Mouse (Mus musculus) Patski (cell line): ENCODE measurements at regions not wholly inside any gene's neighbourhood (a gene's known extent, or its start where the extent isn't known, plus 50 kb on each side); places are given as distances from the start of the nearest gene placed in this dataset.

ENCODE experiments used
- ATAC-seq: fragments of 100-300 bp; one replicate; pipeline ENCODE4 v1.8.0; 2021
- CTCF ChIA-PET: fragments of 350-600 bp; sonication (Branson Sonifier 250); formaldehyde crosslinking; loops from one replicate; lab custom pipeline; 2022; ENCODE audit warnings: inconsistent platforms; lab: Charles Lee
- POLR2A ChIA-PET: fragments of 350-600 bp; sonication (Branson Sonifier 250); formaldehyde crosslinking; loops from one replicate; lab custom pipeline; 2022; ENCODE audit warnings: antibody characterized with exemption, inconsistent platforms; lab: Charles Lee
- DNase-seq: peaks from one replicate; pipeline ENCODE4 v3.0.0-alpha.2; 2011; ENCODE audit warnings: low read depth, low spot score
- H3K27me3 ChIP-seq: fragments of 371-371 bp; one replicate; pipeline ENCODE4 v1.5.1; 2021
- CTCF ChIP-seq: fragments of 100-300 bp; IDR thresholded peaks from one replicate; pipeline ENCODE4 v1.5.1; 2021
- in situ Hi-C: fragments of 300-500 bp; cut with MboI; formaldehyde crosslinking; loops from 3 replicates; pipeline ENCODE4 v1.11.1; 2018; ENCODE audit warnings: low pct_unique_long_range_greater_than_20kb, mixed read lengths

DNA sequence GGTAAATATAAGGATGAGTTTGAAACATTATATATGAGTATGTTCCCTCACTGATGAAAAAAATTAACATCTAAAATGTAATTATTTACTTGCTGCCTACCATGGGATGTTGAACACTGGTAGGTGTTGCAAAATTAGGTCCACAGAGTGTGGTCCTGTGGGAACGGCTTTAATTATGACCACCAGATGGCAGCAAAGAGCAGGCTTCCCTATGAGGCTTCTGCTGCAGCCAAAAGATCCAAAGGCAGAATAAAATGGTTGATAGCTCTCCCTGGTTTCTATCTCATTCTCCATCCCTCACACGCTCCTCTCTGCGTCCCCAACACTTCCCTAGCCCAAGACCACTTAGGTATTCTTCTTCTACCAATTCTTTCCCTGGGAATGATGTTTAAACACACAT, 54.6 kb upstream of the Cit start:
- in situ Hi-C loops = no loop called here
- POLR2A ChIA-PET = no interaction called here
- H3K27me3 ChIP-seq = no peaks in the 10 kb centered on the region
- ATAC-seq (no peak), DNase-seq (peak; percentile 39)
- CTCF ChIA-PET = interaction anchor here (0.7 to 1.4 kb wide), 8 partner anchors 9 to 229 kb away, joined by 3 to 7 read pairs (median 3); partner anchors contain the start of gene Bicdl1
- peak; percentile 94 for TF ChIP-seq CTCF
